Mouse (Mus musculus) CD4-positive helper T cell, adult 2 months (primary cell): ENCODE measurements around the gene Wdfy4.

Source experiments
- DNase-seq: peaks from one replicate; pipeline ENCODE4 v3.0.0-alpha.2; 2012; ENCODE audit warnings: low read depth, missing footprints, low spot score

Wdfy4 gene

DNA sequence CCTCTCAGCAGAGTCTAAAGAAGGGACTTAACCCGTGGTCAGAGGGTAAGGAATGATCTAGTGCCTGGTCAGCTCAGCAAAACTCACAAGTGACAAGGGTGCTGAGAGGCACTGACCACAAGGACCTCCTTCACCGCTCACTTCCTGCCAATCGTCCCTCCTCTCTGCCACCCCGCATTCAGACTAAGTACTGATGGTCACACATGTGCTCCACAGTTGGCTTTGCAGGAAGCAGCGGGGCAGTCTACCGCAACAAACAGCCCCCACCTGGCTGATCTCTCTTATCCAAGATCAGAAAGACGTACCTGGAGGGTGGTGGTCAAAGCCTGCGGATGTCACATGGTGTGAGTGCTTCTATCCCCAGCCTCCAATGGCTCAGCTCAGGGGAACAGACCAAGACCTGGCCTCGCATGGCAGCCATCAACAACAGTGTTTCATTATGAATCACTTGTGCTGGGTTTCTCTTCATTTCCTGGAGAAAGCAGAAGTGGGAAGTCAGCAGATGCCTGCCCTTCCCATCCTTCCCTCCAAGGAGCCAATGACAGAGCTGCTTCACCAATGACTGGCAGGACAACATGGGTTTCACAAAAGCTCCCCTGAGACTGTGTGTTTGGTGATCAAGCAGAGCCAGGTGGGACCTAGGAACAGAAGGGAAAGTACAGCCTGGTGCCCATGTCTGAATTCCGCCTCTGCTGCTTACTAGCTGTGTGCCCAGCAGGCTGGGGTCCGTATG lies at the start of gene Wdfy4:
Gene Wdfy4, minus strand, starts transcription at position 441 of the 733 bp plus-strand sequence.
- no peak for DNase-seq

DNA sequence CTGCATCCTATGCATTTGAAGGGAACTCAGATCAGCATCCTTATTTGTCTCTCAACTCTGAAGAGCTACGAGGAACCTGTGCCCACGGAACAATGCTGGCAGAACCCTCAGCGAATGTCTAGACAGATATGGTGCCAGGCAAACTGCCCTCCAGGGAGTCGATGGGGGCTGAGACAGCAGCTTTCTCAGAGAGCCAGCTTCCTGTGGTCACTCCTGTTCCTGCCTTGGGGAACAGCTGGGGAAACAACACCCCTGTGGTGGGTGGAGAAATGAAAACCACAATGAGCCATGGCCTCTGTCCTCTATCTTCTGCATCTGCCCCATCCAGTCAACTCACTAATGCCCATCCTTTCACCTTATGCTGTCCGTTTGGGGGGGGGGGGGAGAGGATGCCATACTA lies 46.7 kb upstream of the Wdfy4 start:
- DNase-seq: no peak

DNA sequence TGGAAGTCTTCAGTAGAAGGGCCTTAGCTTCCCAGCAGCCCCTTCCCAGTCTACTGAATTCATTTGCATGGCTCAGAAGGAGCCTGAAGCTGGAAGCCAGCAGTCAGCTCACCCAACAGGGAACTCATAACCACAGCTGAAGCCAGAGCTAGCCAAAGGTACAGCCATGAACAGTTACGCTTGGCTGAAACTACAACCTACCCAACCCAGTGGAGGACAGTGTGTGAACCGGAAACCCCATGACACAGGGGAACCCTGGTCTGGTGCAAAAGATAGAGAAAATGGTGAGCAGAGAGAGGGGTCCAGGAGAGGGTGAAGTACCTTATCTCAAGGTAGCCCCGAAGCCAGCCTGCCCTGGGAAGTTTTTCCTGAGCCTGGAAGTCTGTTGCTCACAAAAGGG lies 46.0 kb upstream of the Wdfy4 start:
- DNase-seq: no peak

DNA sequence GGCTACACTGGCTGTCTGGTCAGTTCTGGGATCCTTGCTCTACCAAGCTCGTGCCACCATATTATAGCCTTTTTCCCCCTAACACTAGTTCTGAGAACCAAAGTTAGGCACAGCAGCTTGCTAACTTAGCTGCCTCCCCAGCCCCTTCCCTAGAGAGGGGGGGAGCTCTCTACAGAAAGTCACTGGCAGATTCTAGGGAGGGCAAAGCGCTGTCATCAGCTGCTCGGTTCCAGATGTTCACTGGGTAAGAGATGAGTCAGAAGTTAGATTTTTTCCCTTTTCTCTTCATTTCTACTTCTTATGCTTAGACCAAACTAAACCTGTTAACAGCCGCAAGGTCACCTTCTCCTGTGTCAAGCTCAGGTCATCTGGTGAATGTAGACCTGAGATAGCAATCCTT lies 45.4 kb upstream of the Wdfy4 start:
- DNase-seq: no peak

DNA sequence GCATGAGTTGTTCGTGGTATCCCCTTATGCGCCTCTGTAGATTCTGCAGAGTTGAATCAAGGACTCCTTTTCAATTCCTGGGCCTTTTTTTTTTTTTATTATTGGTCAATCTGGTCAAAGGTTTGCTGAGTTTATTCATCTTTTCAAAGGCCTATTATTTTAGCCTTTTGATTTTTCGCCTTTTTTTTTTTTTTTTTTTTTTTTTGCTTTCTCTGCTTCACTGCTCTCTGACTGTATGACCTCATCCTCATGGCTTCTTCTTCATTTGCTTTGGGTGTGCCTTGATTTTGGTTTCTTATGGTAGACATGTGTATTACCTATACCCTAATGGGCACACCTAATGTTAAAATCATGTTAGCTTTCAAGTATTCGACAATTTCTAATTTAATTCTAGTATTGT lies 39.9 kb upstream of the Wdfy4 start:
- DNase-seq: no peak

DNA sequence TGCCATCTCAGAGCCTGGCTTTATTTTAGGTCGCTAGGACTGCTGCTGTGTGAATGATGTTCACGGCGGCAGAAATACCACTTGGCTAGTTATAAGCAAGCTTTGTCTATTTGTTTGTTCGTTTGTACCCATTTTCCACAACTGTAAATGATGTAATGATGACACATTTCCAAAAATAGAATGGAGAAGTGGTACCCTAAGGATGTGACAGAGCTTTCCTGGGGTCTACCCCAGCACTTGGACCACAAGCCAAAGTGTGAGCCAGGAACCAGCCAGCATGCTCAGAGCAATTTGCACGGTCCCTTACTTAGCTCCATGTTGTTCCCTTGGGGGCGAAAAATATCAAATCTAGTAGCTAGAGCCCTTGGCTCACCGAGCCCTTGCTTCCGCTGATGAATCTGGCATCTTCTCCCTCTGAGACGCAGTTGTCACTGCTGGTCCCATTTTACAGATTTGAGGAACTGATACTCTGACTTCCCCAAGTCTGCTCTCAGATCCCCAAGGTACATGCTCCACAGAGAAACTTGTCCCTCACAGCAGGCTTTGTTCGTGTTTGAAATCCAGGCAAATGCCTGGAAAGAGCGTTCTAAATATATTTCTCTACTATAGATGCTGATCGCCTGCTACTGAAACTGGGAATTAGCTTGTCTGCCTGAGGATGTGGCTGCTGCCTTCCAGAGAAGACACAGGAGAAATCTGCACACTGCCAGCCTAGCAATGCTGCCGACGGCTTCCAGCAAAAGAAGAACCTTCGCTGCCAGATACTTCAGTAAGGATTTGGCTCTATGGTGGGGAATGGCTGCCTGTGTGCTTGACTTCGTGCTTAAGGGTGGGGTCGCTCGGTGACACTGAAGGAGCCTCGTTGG lies 31.3 kb upstream of the Wdfy4 start:
- DNase-seq: no peak

DNA sequence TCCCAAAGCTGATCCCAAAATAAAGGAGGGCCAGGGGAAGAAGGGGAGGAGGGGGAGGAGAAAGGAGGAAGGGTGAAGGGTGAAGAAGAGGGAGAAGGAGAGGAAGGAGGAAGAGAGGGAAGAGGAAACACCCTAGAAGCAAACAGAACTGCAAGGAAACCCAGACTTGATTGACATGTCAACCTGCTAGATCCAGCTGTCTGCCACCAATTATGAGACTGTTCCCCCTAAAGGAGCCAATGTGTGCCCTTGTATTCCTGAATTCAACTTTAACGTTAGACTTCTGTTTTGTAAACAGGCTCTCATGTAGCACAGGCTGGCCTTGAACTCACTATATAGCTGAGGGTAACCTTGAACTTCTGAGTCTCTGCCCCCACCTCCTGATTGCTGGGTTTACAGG lies 29.9 kb upstream of the Wdfy4 start:
- DNase-seq: no peak

DNA sequence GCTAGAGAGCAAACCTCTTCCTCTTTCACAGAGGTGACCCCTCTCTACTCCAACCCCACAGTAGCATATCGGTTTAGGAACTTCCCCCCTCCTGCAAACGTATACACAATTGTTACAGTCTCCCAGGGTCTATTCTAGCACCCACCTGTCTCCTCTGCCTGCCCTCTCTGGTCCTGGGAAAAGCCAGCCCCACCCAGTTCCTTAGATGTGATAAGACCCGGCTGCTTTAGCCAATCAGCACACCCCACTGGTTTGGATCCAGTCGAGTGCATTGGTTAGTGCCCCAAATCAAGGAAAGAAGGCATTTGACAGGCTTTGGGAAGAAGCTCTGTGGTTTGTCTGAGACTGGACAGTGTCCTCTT lies 29.4 kb upstream of the Wdfy4 start:
- no peak for DNase-seq

DNA sequence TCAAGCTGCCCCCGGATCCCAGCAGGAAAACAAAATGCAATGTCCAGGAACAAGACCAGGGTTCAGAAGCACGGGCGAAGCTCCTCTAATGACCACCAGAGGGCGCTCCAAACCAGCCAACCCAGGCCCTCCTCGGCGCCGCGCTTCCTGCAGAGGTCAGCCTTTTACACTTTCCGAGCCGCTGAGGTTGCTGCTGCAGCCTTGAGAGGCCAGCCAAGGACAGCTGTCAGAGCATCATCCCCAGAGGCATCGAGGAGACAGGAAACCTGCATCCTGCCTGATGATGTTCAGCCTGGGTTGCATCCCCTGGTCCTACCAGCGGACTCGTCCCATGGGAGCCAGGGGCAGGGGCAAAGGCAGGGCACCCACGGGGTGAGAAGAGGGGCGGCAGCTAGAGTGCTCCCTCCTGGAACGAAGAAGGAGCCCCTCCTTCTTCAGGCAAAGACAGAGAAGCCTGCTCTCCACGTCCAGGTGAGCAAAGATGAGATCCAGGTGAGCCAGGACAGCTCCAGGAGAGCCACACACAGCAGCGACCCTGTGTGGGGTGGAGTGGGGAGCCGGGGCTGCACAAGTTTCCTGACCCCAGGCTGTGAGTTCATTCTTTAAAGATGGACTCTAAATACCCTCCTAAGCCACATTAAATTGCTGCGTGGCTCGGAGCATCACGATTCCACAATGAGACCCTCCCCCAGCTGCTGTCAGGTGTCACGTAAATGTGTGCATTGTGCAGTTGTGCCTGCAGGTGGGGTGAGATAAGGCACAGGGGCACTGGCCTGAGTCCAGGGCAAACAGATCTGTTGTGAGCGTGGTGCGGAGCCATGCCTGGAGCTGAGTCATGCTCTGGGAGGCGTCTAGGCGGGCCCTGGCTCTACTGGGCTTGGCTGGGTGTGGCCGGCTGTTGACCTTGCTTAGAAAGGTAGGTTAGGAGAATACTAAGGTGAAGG lies 28.8 kb upstream of the Wdfy4 start, which contains the start of gene Arhgap22:
Gene Arhgap22, plus strand, starts transcription at position 204 of the 944 bp plus-strand sequence.
- DNase-seq: peak; percentile 58

DNA sequence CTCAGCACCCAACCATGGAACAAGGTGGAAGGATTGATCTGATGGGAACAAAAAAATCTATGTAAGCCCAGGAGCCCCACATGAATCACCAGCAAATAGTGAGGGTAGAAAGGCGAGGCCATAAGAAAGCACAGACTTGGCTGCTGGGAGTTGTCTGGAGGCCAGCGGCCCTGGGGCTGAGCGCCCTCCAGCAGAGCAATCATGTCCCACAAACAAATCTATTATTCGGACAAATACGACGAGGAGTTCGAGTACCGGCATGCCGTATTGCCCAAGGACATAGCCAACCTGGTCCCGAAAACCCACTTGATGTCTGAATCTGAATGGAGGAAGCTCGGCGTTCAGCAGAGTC lies 27.6 kb upstream of the Wdfy4 start:
- DNase-seq: no peak

DNA sequence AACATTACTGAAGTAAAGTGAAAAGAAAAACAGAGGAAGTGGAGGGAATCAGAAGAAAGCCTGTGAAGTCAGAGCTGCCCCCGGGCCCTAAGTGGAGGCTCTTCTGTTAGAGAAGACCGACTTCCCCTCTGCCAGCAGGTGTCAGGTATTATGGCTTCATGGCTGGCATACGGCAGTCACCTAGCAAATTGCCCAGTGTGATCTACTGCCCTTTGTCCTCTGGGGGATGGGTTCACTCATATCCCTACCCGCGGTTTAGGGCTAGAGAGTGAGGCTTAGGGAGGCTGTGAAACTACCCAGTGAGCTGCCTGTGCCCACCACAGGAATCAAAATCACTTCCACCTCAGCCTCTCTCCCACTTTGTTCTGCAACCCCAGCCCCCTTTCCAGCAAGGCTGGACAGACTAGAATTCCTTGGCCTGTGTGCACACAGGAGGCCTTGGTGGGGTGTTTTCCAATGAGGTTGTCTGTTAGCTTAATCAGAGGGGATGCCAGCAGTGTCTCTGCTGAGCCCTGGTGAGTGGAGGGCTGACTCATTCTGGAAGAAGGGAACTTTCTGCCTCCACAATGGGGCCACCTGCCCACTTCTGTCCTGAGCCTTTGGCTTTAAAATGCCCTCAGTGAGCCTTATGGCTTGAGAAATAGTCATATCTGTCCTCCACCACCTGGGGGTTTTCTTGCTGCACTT lies 27.1 kb upstream of the Wdfy4 start:
- DNase-seq: no peak

DNA sequence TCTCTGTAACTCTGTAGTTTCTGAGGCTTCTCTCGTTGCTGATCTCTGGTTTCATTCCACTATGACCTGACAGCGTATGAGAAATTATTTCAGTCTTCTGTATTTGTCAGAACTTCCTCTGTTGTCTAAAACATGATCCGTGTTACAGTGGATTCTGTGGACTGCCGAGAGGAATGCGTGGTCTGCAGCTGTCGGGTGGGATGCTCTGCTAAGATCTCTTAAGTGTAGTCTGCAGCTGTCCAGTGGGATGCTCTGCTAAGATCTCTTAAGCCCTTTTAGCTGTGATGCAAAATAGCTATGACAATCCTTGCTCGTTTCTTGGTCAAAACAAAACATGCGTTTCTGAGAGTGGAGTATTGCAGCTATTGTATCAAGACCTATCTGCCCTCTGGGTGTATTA lies 25.5 kb upstream of the Wdfy4 start:
- DNase-seq: no peak

DNA sequence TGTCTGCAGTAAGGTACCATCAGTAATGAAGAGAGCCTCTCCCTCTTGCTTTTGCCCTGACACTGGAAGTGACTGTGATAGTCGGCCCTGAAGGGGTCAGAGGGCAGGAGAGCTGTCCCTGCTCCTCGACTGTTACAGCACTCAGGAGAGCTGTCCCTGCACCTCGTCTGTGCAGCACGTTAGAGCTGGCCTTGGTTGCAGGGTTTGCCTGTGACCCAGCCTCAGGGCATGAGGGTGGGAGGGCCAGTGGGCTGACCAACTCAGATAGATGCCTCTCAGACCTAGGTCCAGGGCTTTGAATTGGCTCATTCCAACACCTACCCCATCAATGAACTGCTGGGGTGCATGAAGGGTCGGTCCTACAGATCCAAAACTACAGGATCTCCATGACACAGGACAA lies 23.0 kb upstream of the Wdfy4 start:
- no peak for DNase-seq

DNA sequence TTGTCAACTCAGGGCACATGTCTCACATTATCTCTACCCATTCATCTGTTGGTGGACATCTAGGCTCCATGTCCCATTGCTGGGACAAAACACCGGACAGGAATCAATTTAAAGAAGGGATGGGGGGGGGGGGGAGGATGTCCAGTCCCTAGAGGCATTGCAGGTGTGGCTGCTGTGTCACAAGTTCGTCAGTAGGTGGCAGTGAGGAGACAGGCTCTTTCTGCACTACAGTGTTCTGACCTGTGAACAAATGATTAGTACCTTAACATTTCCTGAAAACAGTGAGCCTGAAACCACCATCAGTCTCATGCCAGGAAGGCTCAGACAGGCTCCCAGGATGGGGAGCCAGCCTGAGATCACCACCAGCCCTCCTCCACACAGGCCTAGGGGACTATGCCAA lies 21.7 kb upstream of the Wdfy4 start:
- no peak for DNase-seq

DNA sequence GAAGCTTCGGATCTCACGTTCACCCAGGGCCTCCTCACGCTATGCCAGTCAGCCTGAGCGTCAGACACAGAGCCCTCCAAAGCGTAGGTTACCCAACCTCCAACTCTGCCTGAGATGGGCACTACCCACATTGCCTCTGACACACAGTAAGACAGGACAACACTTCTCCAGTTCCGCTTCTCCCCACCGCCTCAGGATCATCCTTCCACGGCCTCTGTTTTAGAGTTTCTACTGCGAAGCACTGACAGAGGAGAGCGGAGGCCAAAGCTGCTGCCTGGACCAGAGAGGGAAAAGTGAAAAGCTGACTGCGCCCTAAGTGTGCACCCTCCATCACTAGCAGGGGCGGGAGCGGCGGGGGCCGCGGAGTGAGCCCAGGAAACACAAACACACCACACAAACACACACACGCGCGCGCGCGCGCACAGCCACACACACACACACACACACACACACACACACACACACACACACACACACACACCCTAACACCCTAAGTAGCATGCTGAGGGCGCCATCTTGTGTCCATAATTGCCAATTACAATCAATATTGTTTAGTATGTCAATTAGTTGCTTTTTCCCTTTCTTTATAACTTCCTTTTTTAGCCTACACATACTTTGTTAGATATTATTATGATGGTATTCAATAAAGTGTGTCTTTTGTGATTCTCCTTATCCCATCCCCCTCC lies 20.1 kb upstream of the Wdfy4 start:
- no peak for DNase-seq

DNA sequence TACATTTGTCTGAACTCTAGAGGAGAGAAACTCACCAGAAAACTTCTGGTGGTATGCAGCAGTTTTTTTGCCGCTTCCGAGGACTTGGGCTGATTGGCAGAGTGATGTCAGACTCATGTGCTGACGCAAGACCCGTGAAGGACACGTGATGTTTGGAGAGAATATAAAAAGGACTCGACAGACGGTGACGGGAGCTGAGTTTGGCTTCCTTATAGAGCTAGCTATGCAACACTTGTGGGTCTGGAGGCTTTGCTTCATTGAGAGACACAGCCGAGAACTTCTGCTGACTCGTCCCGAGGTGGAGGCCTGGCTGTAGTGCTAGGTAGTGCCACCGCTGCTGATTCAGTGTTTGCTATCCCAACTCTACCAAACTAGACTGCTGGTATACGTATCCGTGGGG lies 18.5 kb upstream of the Wdfy4 start:
- DNase-seq: no peak

DNA sequence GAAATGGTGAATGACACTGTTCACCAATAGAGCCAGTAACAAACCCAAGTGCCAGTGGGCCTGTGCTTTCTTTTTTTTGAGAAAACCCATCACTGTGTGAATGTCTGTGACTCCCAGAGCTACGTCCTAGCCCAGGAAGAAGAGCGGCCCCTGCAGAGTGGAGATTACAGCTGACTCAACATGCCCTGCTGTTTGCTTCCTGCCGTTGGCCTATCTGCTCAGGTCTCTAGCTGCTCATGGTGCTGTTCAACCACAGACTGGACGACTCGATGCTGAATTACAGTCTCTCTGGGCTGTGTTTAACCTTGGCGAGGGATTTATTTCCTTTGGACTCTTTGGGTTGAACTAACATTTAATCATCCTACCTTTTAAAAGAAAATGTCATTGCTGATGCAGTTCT lies 17.6 kb upstream of the Wdfy4 start:
- no peak for DNase-seq

DNA sequence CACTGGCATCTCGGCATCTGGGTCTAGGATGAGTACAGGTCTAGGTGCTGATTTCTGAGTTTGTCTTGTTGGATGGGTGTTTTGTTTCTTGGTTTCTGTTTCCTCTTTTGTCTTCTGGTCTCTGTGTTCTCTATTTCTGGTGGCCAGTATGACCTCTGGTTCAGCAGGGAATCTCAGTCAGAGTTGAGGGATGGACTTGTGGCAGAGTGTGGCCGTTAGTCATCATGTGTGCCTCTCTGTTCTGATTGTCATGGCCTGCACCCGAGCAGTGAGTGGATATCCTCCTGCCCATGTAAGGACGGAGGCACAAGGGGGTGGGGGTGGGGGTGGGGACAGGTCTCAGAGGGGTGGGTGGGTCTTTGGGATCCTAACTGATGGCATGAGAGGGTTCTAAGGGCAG lies 16.9 kb upstream of the Wdfy4 start:
- DNase-seq: no peak

DNA sequence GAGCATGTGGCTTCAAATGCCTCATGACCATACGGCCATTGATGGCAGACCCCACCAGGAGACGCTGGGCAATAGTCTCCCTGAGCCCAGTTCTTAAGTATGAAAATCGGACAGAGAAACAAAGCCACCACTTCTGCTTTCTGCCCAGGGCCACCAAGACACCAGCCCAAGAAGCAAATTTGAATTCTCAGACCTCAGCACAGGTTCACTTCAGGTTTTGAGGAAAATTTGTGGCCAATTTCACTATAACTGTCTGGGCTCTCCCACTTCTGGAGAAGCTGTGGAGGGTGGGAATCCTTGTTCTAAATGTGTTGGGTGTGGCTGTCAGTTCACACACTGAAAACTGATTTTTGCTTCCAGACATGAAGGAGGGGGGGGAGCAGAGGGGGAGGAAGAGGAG lies 8.9 kb upstream of the Wdfy4 start:
- no peak for DNase-seq

DNA sequence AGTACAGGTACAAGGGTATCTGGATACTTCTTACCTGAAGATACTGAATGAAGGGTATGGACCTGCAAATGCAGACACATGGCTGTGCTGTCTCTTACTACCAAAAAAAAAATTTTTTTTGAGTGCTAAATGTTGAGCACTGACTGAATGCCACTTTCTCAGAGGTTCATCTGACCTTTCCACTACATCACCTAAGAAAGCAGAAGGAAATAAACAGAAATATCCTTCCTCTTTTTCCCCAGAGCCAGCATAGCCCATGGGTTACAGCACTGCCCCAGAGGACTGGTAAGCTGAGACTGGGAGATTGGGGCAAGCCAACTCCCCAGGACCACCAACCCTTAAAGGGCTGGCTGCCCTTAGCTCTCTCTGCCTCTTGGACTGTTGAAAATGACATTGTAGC lies 8.5 kb upstream of the Wdfy4 start:
- no peak for DNase-seq

DNA sequence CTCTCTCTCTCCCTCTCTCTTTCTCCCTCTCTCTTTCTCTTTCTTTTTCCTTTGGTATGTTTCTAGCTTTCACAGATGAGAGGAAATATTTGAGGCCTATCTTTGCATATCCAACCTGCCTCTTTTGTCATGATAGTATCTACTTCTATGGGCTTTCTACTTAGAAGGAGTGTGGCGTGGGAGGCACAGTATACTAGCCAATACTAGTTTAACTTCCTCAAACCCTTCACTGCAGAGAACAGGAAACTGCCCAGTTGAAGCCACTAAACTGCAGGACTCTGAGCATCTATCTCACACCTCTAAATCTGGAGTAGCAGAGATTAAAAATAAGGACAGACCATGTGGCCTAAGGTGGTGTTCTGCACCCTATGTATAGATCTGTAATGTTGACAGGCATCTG lies 5.3 kb upstream of the Wdfy4 start:
- DNase-seq: no peak
